Mouse (Mus musculus) limb, embryonic 13.5 days (tissue): ENCODE measurements at regions not wholly inside any gene's neighbourhood (a gene's known extent, or its start where the extent isn't known, plus 50 kb on each side); places are given as distances from the start of the nearest gene placed in this dataset.

Experiments
- ATAC-seq: fragments of 200-750 bp; cut with Nextera tagmentation; 2 replicates; pipeline ENCODE4 v1.8.0; 2017; ENCODE audit warnings: low read depth, moderate number of reproducible peaks, moderate TSS enrichment; ENCODE audit not compliant: low FRiP score
- H3K27ac ChIP-seq: fragments of 300-500 bp; sonication (generic); 2 replicates; pipeline ENCODE4 v1.5.1; 2015; ENCODE audit warnings: inconsistent platforms, mild to moderate bottlenecking, moderate library complexity
- H3K27me3 ChIP-seq: fragments of 300-500 bp; sonication (generic); 2 replicates; pipeline ENCODE4 v1.6.1; 2015; ENCODE audit warnings: mild to moderate bottlenecking, inconsistent platforms
- H3K36me3 ChIP-seq: fragments of 300-500 bp; sonication (generic); 2 replicates; pipeline ENCODE4 v1.6.1; 2015; ENCODE audit warnings: inconsistent platforms, mild to moderate bottlenecking, moderate library complexity
- H3K4me1 ChIP-seq: fragments of 300-500 bp; sonication (generic); 2 replicates; pipeline ENCODE4 v1.6.1; 2015; ENCODE audit warnings: inconsistent platforms
- H3K4me2 ChIP-seq: fragments of 300-500 bp; sonication (generic); replicated peaks from 2 replicates; pipeline ENCODE4 v1.6.1; 2015; ENCODE audit warnings: inconsistent platforms, mild to moderate bottlenecking, moderate library complexity
- H3K4me3 ChIP-seq: fragments of 300-500 bp; sonication (generic); 2 replicates; pipeline ENCODE4 v1.5.1; 2015; ENCODE audit warnings: moderate library complexity, mild to moderate bottlenecking, inconsistent platforms
- H3K9ac ChIP-seq: fragments of 300-500 bp; sonication (generic); 2 replicates; pipeline ENCODE4 v1.6.1; 2015; ENCODE audit warnings: mild to moderate bottlenecking, inconsistent platforms
- H3K9me3 ChIP-seq: fragments of 300-500 bp; sonication (generic); 2 replicates; pipeline ENCODE4 v1.6.1; 2016; ENCODE audit warnings: inconsistent platforms
- WGBS: fragments of 180-500 bp; shearing (Covaris S2); methylation state at CpG from one replicate; pipeline ENCODE4 v1.1.7; 2015; 5-methylcytosine and 5-hydroxymethylcytosine counted together

- no peak for ATAC-seq
- Histone ChIP-seq H3K27me3 (no peaks in the 10 kb centered on the region), H3K9ac (no peak overlapping the region), H3K4me3 (no peak overlapping the region), H3K9me3 (peaks cover 3% of the 10 kb centered on the region; the same call in 1 of the 2 replicates), H3K4me1 (peaks cover 21% of the 10 kb centered on the region), H3K4me2 (no peak overlapping the region), H3K27ac (no peak overlapping the region), H3K36me3 (no peaks in the 10 kb centered on the region)
- WGBS = 32% methylated on average over 2 of the region's 2 CpGs
These were observed 103.3 kb upstream of the Mgmt start for GRCm38 (mm10) chr7:136791162-136791561.

- Histone ChIP-seq H3K27me3 (no peaks in the 10 kb centered on the region), H3K4me2 (no peak overlapping the region), H3K36me3 (no peaks in the 10 kb centered on the region), H3K4me1 (peaks cover 24% of the 10 kb centered on the region), H3K9ac (no peak overlapping the region), H3K9me3 (peaks cover 3% of the 10 kb centered on the region; the same call in 1 of the 2 replicates), H3K4me3 (no peak overlapping the region), H3K27ac (no peak overlapping the region)
- 59% methylated on average over 5 of the region's 5 CpGs for WGBS
- no peak for ATAC-seq
These were observed 102.3 kb upstream of the Mgmt start for GRCm38 (mm10) chr7:136792131-136792530.

- no peaks in the 10 kb centered on the region for H3K36me3 ChIP-seq
- H3K4me3 ChIP-seq = no peak overlapping the region
- no peak overlapping the region for H3K9ac ChIP-seq
- ATAC-seq = no peak
- no peak overlapping the region for H3K27ac ChIP-seq
- H3K4me2 ChIP-seq = no peak overlapping the region
- peaks cover 18% of the 10 kb centered on the region; the same call in 1 of the 2 replicates for H3K27me3 ChIP-seq
- H3K4me1 ChIP-seq = peaks cover 27% of the 10 kb centered on the region
- H3K9me3 ChIP-seq = no peaks in the 10 kb centered on the region
These were observed 98.0 kb upstream of the Mgmt start for GRCm38 (mm10) chr7:136796415-136796814.

GRCm38 (mm10) chr7:136797780-136798435 is 96.5 kb upstream of the Mgmt start:
- H3K9me3 ChIP-seq = no peaks in the 10 kb centered on the region
- 9% methylated on average over 11 of the region's 11 CpGs for WGBS
- H3K4me3 ChIP-seq = no peak overlapping the region
- H3K27me3 ChIP-seq = peaks cover 19% of the 10 kb centered on the region; the same call in 1 of the 2 replicates
- H3K4me1 ChIP-seq = peaks cover 16% of the 10 kb centered on the region
- no peaks in the 10 kb centered on the region for H3K36me3 ChIP-seq
- H3K27ac ChIP-seq = peak overlapping the region; percentile 65
- H3K4me2 ChIP-seq = 0 out of 2 replicates have a peak overlapping the region, but pooled peaks have one; percentile 9
- no peak overlapping the region for H3K9ac ChIP-seq
- ATAC-seq = peak; percentile 36; the same call in 1 of the 2 replicates

GRCm38 (mm10) chr7:136798605-136799004 is 95.8 kb upstream of the Mgmt start:
- Histone ChIP-seq H3K27ac (no peak overlapping the region), H3K9me3 (no peaks in the 10 kb centered on the region), H3K4me3 (no peak overlapping the region), H3K36me3 (no peaks in the 10 kb centered on the region), H3K9ac (no peak overlapping the region), H3K27me3 (peaks cover 24% of the 10 kb centered on the region; the same call in 1 of the 2 replicates), H3K4me2 (no peak overlapping the region), H3K4me1 (peaks cover 16% of the 10 kb centered on the region)
- 51% methylated on average over 3 of the region's 3 CpGs for WGBS
- no peak for ATAC-seq

- no peak overlapping the region for H3K4me3 ChIP-seq
- H3K27me3 ChIP-seq = 0 out of 2 replicates have a peak, but pooled peaks cover 14% of the 10 kb centered on the region
- H3K36me3 ChIP-seq = no peaks in the 10 kb centered on the region
- no peaks in the 10 kb centered on the region for H3K4me1 ChIP-seq
- ATAC-seq = no peak; the same call in 1 of the 2 replicates
- H3K27ac ChIP-seq = no peak overlapping the region
- WGBS = 79% methylated on average over 6 of the region's 6 CpGs
- H3K9me3 ChIP-seq = no peaks in the 10 kb centered on the region
- no peak overlapping the region for H3K4me2 ChIP-seq
- H3K9ac ChIP-seq = no peak overlapping the region
These were observed 87.3 kb upstream of the Mgmt start for GRCm38 (mm10) chr7:136807101-136807500.

- no peaks in the 10 kb centered on the region for H3K36me3 ChIP-seq
- H3K4me2 ChIP-seq = no peak overlapping the region
- ATAC-seq = no peak
These were observed 86.4 kb upstream of the Mgmt start for GRCm38 (mm10) chr7:136807968-136808367.

GRCm38 (mm10) chr7:136809576-136809975 is 84.8 kb upstream of the Mgmt start:
- ATAC-seq = no peak
- Histone ChIP-seq H3K27ac (no peak overlapping the region), H3K9ac (no peak overlapping the region), H3K4me2 (no peak overlapping the region), H3K27me3 (0 out of 2 replicates have a peak, but pooled peaks cover 12% of the 10 kb centered on the region), H3K4me1 (no peaks in the 10 kb centered on the region), H3K4me3 (no peak overlapping the region), H3K9me3 (no peaks in the 10 kb centered on the region), H3K36me3 (no peaks in the 10 kb centered on the region)
- WGBS = 74% methylated on average over 8 of the region's 8 CpGs

More at GRCm38 (mm10) chr7:136807968-136808367, 86.4 kb upstream of the Mgmt start:
- H3K27me3 ChIP-seq = 0 out of 2 replicates have a peak, but pooled peaks cover 14% of the 10 kb centered on the region
- H3K9me3 ChIP-seq = no peaks in the 10 kb centered on the region
- H3K4me3 ChIP-seq = no peak overlapping the region
- H3K4me1 ChIP-seq = no peaks in the 10 kb centered on the region
- H3K27ac ChIP-seq = no peak overlapping the region
- H3K9ac ChIP-seq = no peak overlapping the region

- 82% methylated on average over 9 of the region's 9 CpGs for WGBS
- Histone ChIP-seq H3K9ac (no peak overlapping the region), H3K4me3 (no peak overlapping the region), H3K36me3 (no peaks in the 10 kb centered on the region), H3K27ac (no peak overlapping the region), H3K4me2 (no peak overlapping the region), H3K9me3 (no peaks in the 10 kb centered on the region), H3K4me1 (no peaks in the 10 kb centered on the region), H3K27me3 (0 out of 2 replicates have a peak, but pooled peaks cover 5% of the 10 kb centered on the region)
- ATAC-seq = no peak
These were observed 80.6 kb upstream of the Mgmt start for GRCm38 (mm10) chr7:136813691-136814325.

GRCm38 (mm10) chr7:136814751-136815150 is 79.7 kb upstream of the Mgmt start:
- WGBS = 77% methylated on average over 6 of the region's 6 CpGs
- Histone ChIP-seq H3K4me3 (no peak overlapping the region), H3K9ac (no peak overlapping the region), H3K9me3 (no peaks in the 10 kb centered on the region), H3K36me3 (no peaks in the 10 kb centered on the region), H3K27me3 (0 out of 2 replicates have a peak, but pooled peaks cover 5% of the 10 kb centered on the region), H3K4me2 (no peak overlapping the region), H3K27ac (no peak overlapping the region), H3K4me1 (no peaks in the 10 kb centered on the region)
- no peak for ATAC-seq

- WGBS = 56% methylated on average over 4 of the region's 4 CpGs
These were observed 74.1 kb upstream of the Mgmt start for GRCm38 (mm10) chr7:136820291-136820690.

GRCm38 (mm10) chr7:136825647-136826046 is 68.8 kb upstream of the Mgmt start:
- WGBS = 9% methylated on average over 16 of the region's 16 CpGs
- ATAC-seq = no peak
- no peaks in the 10 kb centered on the region for H3K36me3 ChIP-seq
- peak overlapping the region; percentile 31 for H3K4me3 ChIP-seq
- H3K4me2 ChIP-seq = peak overlapping the region; percentile 57
- H3K4me1 ChIP-seq = peaks cover 22% of the 10 kb centered on the region
- H3K27ac ChIP-seq = no peak overlapping the region
- H3K27me3 ChIP-seq = peaks cover 33% of the 10 kb centered on the region
- 0 out of 2 replicates have a peak overlapping the region, but pooled peaks have one; percentile 31 for H3K9ac ChIP-seq
- H3K9me3 ChIP-seq = no peaks in the 10 kb centered on the region

More at GRCm38 (mm10) chr7:136820291-136820690, 74.1 kb upstream of the Mgmt start:
- ATAC-seq = no peak
- H3K27me3 ChIP-seq = peaks cover 17% of the 10 kb centered on the region
- no peak overlapping the region for H3K27ac ChIP-seq
- H3K4me1 ChIP-seq = peaks cover 15% of the 10 kb centered on the region
- no peaks in the 10 kb centered on the region for H3K36me3 ChIP-seq
- H3K9me3 ChIP-seq = no peaks in the 10 kb centered on the region
- no peak overlapping the region for H3K4me3 ChIP-seq
- no peak overlapping the region for H3K4me2 ChIP-seq
- H3K9ac ChIP-seq = no peak overlapping the region
